Mouse (Mus musculus) brain, adult 10 weeks (tissue): ENCODE results near the gene Mlxip. TPM values are rescaled to one million over a fixed set of nuclear protein-coding genes. Genes with fewer than 3 reads are reported as not detected.

Source experiments
- polyA plus RNA-seq: library from polyadenylated mRNA; stranded (reverse); fragments of 350-450 nt; fragmentation: Illumina TruSeq; extraction: RNeasy Lipid Tissue Mini Kit (QIAGEN cat#74804); gene quantifications from one replicate; pipeline ENCODE4 v1.2.3, GENCODE M21; 2015; ENCODE audit warnings: low read depth, low replicate concordance

Mlxip gene
- polyA plus RNA-seq: 11.0 TPM

GRCm38 (mm10) chr5:123394303-123394956, at the start of gene Mlxip:
Gene Mlxip, plus strand, starts transcription at chr5:123394798.

GRCm38 (mm10) chr5:123489112-123489785, 94.7 kb downstream of the Mlxip start, which contains the start of the genes Lrrc43 and Il31:
Gene Lrrc43, plus strand, starts transcription at chr5:123489305.
Gene Il31, minus strand, starts transcription at chr5:123489489.

Other genes with a start within 250 kb of the Mlxip start
- 34.3 TPM for gene Psmd9, start 225.4 kb upstream of the Mlxip start, polyA plus RNA-seq
- not detected for gene Hpd, start 212.1 kb upstream of the Mlxip start, polyA plus RNA-seq
- 4.1 TPM for gene Wdr66, start 142.7 kb upstream of the Mlxip start, polyA plus RNA-seq
- 40.8 TPM for gene Bcl7a, start 51.0 kb upstream of the Mlxip start, polyA plus RNA-seq
- gene Lrrc43, start 94.5 kb downstream of the Mlxip start, polyA plus RNA-seq: 1.0 TPM
- gene Il31, start 94.7 kb downstream of the Mlxip start, polyA plus RNA-seq: not detected
- gene B3gnt4, start 115.7 kb downstream of the Mlxip start, polyA plus RNA-seq: 1.1 TPM
- gene Diablo, start 129.4 kb downstream of the Mlxip start, polyA plus RNA-seq: 64.8 TPM
- gene Gm49027, start 130.7 kb downstream of the Mlxip start, polyA plus RNA-seq: 2.9 TPM
- 68.4 TPM for gene Vps33a, start 178.2 kb downstream of the Mlxip start, polyA plus RNA-seq